Mouse (Mus musculus) ovary, postnatal 10 days (tissue): Measurements from ENCODE around the gene Mchr1.
"Not testable (repeated sequence)": the region's sequence is repeated elsewhere in the genome, so short reads cannot be mapped to it uniquely, and the experiment has no call there.

ENCODE experiments used
- DNase-seq: peaks from one replicate; pipeline ENCODE4 v3.0.0; 2022; ENCODE audit warnings: low spot score

Mchr1 gene

DNA sequence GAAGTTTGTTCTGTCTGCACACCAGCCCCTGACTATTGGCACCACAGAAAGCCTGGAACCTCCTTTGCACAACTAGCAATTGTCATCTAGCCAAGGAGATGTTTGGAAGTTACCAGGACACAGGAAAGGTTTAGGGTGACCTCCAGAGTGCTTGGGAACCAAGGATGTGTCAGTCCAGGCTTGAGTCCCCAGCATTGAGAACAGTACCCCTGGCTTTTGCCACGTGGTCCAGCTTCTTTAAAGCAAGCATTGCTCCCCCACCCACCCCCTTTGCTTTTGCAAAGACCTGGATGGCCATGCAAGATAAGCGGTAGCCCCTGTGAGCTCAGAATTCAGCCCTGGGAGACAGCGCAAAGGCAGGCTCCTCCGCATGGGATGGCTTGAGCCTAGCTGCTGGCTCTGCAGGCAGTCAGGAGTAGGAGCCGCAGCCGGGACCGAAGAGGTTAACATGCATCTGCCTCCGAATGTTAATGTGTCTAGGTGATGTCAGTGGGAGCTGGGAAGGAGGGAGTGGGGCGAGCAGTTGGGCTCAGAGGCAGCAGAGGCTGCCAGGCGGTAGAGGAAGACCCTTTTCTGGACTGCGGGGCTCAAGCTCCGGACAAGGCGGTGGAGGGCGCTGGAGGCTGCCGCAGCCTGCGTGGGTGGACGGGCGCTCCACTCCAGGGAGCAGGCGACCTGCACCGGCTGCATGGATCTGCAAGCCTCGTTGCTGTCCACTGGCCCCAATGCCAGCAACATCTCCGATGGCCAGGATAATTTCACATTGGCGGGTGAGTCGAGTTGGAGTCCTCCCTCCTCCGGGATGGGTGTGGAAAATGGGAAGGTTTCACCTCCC is at the start of gene Mchr1:
Gene Mchr1 (plus strand): TSS at position 414 of the 835 bp plus-strand sequence.
- DNase-seq = peak; percentile 23

- DNase-seq = no peak
These were observed 46.2 kb upstream of the Mchr1 start for GRCm38 (mm10) chr15:81189061-81189460.

DNA sequence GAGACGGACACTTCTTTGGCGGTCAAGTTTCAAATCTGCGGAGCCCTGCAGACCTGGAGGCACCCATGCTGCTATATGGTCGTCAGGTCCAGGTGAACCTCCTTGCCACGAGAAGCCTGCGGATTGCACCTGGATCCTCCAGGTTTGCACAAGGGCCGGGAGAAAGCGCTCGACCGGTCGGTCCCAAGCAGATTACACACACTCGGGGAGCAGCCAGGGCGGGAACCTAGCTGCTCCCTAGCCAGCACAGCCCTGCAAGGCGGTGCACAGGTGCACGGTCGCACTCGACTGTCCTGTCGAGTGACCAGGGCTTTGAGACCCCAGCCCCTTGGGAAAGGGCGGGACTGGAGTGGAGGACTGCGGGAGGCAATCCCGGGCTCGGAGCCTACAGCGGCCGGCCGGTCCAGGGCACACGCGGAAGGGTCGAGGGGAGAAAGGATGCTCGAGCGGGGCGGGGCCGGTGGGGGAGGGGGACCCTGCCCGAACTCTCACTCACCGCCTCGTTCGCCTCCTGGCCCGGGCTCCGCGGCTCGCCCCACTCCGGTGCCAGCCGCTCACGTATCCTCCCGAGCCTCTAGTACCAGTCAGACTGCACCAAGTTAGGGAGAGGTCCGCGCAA is 45.2 kb upstream of the Mchr1 start:
- DNase-seq = peak; percentile 15

GRCm38 (mm10) chr15:81190630-81191178 is 44.6 kb upstream of the Mchr1 start, which contains the start of gene Mrtfa:
Gene Mrtfa, minus strand, starts transcription at chr15:81190757.
- peak; percentile 99 for DNase-seq

GRCm38 (mm10) chr15:81191303-81191702 is 44.0 kb upstream of the Mchr1 start:
- DNase-seq = no peak

DNA sequence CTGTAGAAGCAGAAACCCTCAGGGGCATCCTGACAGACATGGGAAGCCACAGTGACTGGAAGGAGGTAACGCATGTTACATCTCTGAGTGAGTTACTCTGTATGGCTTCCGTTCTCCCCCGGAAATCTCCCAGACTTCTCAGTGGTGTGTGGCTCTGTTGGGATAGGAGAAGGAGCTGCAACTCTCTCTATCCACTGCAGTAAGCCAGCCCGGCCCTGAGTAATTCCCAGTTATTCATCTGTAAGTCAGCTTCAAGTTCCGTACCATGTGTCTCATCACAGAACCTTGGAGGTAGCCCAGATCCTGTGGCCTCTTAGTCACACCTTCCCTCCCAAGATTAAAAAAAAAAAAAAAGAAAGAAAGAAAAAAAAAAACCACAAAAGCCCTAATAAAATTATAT is 43.0 kb upstream of the Mchr1 start:
- no peak for DNase-seq

GRCm38 (mm10) chr15:81192858-81193257 is 42.4 kb upstream of the Mchr1 start:
- no peak for DNase-seq

DNA sequence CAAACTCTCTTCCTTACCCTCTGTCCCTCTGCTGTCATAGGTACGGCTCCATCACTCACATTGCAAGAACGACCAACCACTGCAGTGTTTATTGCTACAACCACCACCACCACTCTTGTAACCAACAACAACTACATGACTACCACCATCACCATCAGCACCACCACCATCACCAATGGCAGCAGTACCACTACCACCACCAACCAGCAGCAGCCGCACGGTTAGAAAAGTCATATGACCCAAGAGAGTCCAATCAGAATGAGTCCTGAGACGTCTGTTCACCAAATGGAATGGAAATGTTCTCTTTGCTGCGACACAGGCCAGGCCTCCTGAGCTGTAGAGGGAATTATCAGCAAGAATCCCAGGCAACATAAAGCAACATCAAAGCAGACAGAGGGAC is 40.5 kb upstream of the Mchr1 start:
- no peak for DNase-seq

- DNase-seq = no peak
These were observed 39.9 kb upstream of the Mchr1 start for GRCm38 (mm10) chr15:81195447-81195846.

- DNase-seq = no peak
These were observed 38.1 kb upstream of the Mchr1 start for GRCm38 (mm10) chr15:81197197-81197596.

- DNase-seq = no peak
These were observed 36.9 kb upstream of the Mchr1 start for GRCm38 (mm10) chr15:81198447-81198846.

DNA sequence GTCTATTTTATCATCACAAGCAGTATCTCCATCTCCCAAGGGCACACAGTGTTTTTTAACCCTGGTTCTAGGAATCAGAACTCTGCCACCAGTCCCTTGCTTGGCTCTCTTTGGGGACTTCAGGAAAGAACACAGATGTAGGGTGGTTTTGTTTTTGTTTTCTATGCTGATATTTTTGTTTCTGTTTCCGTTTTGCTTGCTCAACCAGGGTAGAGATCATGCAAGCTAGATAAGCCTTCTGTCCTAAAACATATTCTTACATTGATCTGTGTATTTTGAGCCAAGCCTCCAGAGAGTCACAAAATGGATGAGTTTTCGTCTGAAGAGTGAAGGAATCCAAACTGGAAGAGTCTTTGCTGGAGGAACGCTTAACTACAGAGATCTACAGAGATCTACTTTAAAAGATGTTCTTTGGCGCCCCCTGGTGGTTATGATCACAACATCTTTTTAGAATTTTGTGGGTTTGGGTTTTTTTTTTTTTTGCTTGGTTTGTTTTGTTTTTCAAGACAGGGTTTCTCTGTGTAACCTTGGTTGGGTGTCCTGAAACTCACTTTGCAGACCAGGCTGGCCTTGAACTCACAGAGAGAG is 35.8 kb upstream of the Mchr1 start:
- DNase-seq = peak; percentile 48

DNA sequence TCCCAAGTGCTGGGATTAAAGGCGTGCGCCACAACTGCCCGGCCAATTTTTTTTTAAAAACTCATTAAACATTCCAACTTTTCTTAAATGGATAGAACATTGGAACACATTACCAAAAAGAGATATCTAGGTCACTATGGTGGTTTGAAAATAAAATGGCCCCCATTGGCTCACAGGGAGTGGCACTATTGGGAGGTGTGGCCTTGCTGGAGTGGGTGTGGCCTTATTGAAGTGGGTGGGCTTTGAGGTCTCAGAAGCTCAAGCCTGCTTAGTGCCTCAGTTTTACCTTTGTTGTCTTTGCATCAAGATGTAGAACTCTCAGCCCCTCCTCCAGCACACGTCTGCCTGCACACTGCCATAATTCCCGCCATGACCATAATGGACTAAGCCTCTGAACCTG is 32.8 kb upstream of the Mchr1 start:
- no peak for DNase-seq

- DNase-seq = no peak
These were observed 24.8 kb upstream of the Mchr1 start for GRCm38 (mm10) chr15:81210496-81210895.

- no peak for DNase-seq
These were observed 22.3 kb upstream of the Mchr1 start for GRCm38 (mm10) chr15:81212976-81213375.

GRCm38 (mm10) chr15:81216906-81217653 is 18.2 kb upstream of the Mchr1 start:
- DNase-seq = no peak

GRCm38 (mm10) chr15:81219054-81219453 is 16.2 kb upstream of the Mchr1 start:
- no peak for DNase-seq

DNA sequence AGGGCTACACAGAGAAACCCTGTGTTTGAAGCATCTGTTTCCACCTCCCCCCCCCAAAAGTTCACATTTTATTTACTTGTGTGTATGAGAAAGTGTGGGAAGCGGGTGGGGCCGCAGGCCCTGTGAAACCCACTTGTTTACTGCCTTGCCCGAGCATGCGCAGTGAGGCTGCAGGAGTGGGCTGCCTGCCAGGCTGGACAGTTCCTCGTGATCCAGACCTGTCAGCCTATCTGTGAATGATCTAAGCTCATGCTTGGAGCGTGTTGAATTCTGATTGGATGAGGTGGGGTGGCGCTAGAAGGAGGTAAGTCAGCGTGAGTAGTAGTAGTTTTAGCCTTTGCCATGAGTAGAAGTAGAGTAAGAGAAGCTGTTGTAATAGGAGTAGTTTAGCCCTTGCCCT is 15.2 kb upstream of the Mchr1 start:
- not testable (repeated sequence) for DNase-seq

- DNase-seq = no peak
These were observed 13.9 kb upstream of the Mchr1 start for GRCm38 (mm10) chr15:81221446-81221845.

GRCm38 (mm10) chr15:81225016-81225415 is 10.3 kb upstream of the Mchr1 start:
- no peak for DNase-seq

GRCm38 (mm10) chr15:81225732-81226131 is 9.6 kb upstream of the Mchr1 start:
- no peak for DNase-seq

- no peak for DNase-seq
These were observed 8.5 kb upstream of the Mchr1 start for GRCm38 (mm10) chr15:81226796-81227195.
